Mouse (Mus musculus) small intestine, adult 2 months (tissue): ENCODE results near the gene Plekha8. TPM values are rescaled to one million over a fixed set of nuclear protein-coding genes. Genes with fewer than 3 reads are reported as not detected.

Experiments used
- H3K27ac ChIP-seq: fragments of 200-500 bp; 2 replicates; pipeline ENCODE4 v1.5.1; 2012; ENCODE audit warnings: low read depth, low read length, control low read depth, inconsistent platforms; ENCODE audit not compliant: insufficient read depth
- H3K27me3 ChIP-seq: fragments of 200-500 bp; 2 replicates; pipeline ENCODE4 v1.6.1; 2012; ENCODE audit warnings: mild to moderate bottlenecking, moderate library complexity, low read length, inconsistent platforms; ENCODE audit not compliant: control insufficient read depth, insufficient read depth
- H3K36me3 ChIP-seq: fragments of 200-500 bp; 2 replicates; pipeline ENCODE4 v1.6.1; 2012; ENCODE audit warnings: mild to moderate bottlenecking, low read length, control low read depth, inconsistent platforms; ENCODE audit not compliant: control insufficient read depth, insufficient read depth
- H3K4me1 ChIP-seq: fragments of 200-500 bp; 2 replicates; pipeline ENCODE4 v1.6.1; 2012; ENCODE audit warnings: low read length, inconsistent platforms, mixed read lengths; ENCODE audit not compliant: control insufficient read depth, insufficient read depth, insufficient read length
- H3K4me3 ChIP-seq: fragments of 200-500 bp; 2 replicates; pipeline ENCODE4 v1.5.1; 2012; ENCODE audit warnings: low read depth, mild to moderate bottlenecking, control low read depth, inconsistent platforms, low read length, moderate library complexity
- CTCF ChIP-seq: fragments of 200-500 bp; IDR thresholded peaks from 2 replicates; pipeline ENCODE4 v1.5.1; 2012; ENCODE audit warnings: low read depth, mild to moderate bottlenecking, control low read depth, inconsistent platforms, low read length, moderate library complexity, mixed read lengths; ENCODE audit not compliant: insufficient replicate concordance, insufficient read length; ENCODE audit errors: extremely low read depth
- POLR2A ChIP-seq: fragments of 200-500 bp; IDR thresholded peaks from 2 replicates; pipeline ENCODE4 v1.6.1; 2012; ENCODE audit warnings: low read depth, mild to moderate bottlenecking, control low read depth, inconsistent platforms, low read length, moderate library complexity
- WGBS: fragments of 180-500 bp; shearing (Covaris S2); methylation state at CpG from one replicate; pipeline ENCODE4 v1.1.7; 2018; 5-methylcytosine and 5-hydroxymethylcytosine counted together
- polyA plus RNA-seq: library from polyadenylated mRNA; depleted of rRNA; stranded (reverse); fragments of >200 nt; gene quantifications from 2 replicates; pipeline ENCODE4 v1.2.3, GENCODE M21; 2012; rRNA removed

The Plekha8 gene
- polyA plus RNA-seq, 1 experiment: 5.1 TPM

DNA sequence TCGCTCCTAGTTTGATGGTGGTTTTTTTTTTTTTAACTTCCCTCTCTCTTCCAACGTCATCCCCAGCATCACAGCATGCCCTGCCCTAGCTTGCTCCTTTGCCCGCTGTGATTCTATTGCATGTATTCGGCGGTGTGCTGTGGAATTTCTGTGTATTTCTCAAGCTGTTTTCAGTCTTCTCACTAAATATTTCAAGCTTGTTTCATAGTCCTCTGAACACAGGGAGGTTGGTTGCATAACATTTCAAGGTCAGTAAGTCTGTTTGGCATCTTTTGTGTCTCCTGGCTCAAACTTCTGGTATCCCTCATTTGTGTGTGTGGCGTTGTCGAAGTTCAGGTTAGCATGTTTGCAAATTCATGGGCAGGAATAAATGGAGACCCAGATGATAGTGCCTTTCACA, 94.8 kb downstream of the Plekha8 start:
- H3K27me3 ChIP-seq: no peaks in the 10 kb centered on the region
- 84% methylated on average over 7 of the region's 7 CpGs for WGBS
- no peak overlapping the region for H3K4me3 ChIP-seq
- no peak for TF ChIP-seq CTCF
- no peak for TF ChIP-seq POLR2A
- no peak overlapping the region for H3K27ac ChIP-seq
- H3K36me3 ChIP-seq: no peaks in the 10 kb centered on the region
- peaks cover 2% of the 10 kb centered on the region; the same call in 1 of the 2 replicates for H3K4me1 ChIP-seq

GRCm38 (mm10) chr6:54690838-54691237, 95.9 kb downstream of the Plekha8 start:
- no peak for TF ChIP-seq POLR2A
- no peak for TF ChIP-seq CTCF
- WGBS: 83% methylated on average over 13 of the region's 13 CpGs
- H3K27ac ChIP-seq: no peak overlapping the region
- no peak overlapping the region for H3K4me3 ChIP-seq
- H3K4me1 ChIP-seq: no peaks in the 10 kb centered on the region
- no peaks in the 10 kb centered on the region for H3K27me3 ChIP-seq
- no peaks in the 10 kb centered on the region for H3K36me3 ChIP-seq

GRCm38 (mm10) chr6:54691368-54692116, 96.6 kb downstream of the Plekha8 start:
- Histone ChIP-seq H3K4me1 (no peaks in the 10 kb centered on the region), H3K27me3 (no peaks in the 10 kb centered on the region), H3K4me3 (no peak overlapping the region), H3K36me3 (no peaks in the 10 kb centered on the region), H3K27ac (no peak overlapping the region)
- 66% methylated on average over 14 of the region's 14 CpGs for WGBS
- TF ChIP-seq POLR2A (no peak), CTCF (no peak)

- Histone ChIP-seq H3K27ac (no peak overlapping the region), H3K4me3 (no peak overlapping the region), H3K27me3 (no peaks in the 10 kb centered on the region), H3K4me1 (no peaks in the 10 kb centered on the region), H3K36me3 (no peaks in the 10 kb centered on the region)
- TF ChIP-seq CTCF: no peak
- no peak for TF ChIP-seq POLR2A
- WGBS: 81% methylated on average over 1 of the region's 1 CpGs
Observed at GRCm38 (mm10) chr6:54692201-54692600, 97.3 kb downstream of the Plekha8 start.

- no peak overlapping the region for H3K4me3 ChIP-seq
- no peaks in the 10 kb centered on the region for H3K4me1 ChIP-seq
- H3K36me3 ChIP-seq: no peaks in the 10 kb centered on the region
- no peak for TF ChIP-seq CTCF
- TF ChIP-seq POLR2A: no peak
- no peak overlapping the region for H3K27ac ChIP-seq
- H3K27me3 ChIP-seq: no peaks in the 10 kb centered on the region
- 93% methylated on average over 6 of the region's 6 CpGs for WGBS
Observed at GRCm38 (mm10) chr6:54693286-54693685, 98.4 kb downstream of the Plekha8 start.

Other genes starting within 250 kb of the Plekha8 start
- 4.2 and 8.8 TPM in 2 replicates for gene Wipf3, start 165.5 kb upstream of the Plekha8 start, polyA plus RNA-seq
- gene Scrn1, start 28.6 kb upstream of the Plekha8 start, polyA plus RNA-seq: 0.48 and 0.53 TPM in 2 replicates
- gene Fkbp14, start 2.2 kb downstream of the Plekha8 start, polyA plus RNA-seq: 0.27 and 0.30 TPM in 2 replicates
- 2.8 and 3.8 TPM in 2 replicates for gene Mturn, start 86.5 kb downstream of the Plekha8 start, polyA plus RNA-seq
- 3.8 and 7.0 TPM in 2 replicates for gene Znrf2, start 221.8 kb downstream of the Plekha8 start, polyA plus RNA-seq